Comparison of ENCODE assay signal across 8 mouse cellular contexts in the genomic region with DNA sequence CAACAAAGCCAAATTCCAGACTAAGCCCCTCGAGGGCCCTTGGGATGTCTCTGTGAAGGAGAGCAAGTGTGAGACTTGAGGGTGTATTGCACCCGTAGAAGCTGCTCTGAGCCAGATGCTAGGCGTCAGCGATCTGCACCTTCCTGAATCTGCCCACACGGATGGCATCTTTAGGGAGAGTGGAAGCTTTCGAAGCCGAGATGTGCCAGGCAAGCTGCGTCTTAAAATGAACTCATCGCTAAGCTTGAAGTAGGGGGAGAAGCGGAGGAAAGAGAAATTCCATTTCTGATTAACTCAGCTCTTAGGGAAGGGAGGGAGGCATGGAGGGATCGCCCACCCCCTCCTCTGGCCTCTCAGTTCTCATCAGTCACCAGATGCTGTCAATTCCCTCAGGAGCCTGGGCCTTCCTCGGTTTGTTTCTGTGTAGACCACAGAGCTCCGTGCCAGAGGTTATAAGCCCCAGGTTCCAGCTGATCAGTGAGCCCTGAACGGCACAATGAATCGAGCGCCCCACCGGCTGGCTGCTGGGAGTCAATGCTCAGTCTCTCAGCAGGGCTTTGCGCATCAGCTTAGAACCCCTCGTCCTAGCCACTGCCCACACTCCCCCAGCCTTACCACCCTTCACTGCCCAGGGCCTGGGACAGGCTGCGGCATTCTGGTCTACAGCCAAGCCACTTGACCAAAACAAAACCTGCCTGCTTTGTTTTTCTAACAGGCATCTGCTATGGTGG.
DNase-seq lines count a peak whose midpoint lies in the region; ATAC-seq and TF ChIP-seq lines count a peak whose summit lies in the region.

No protein-coding gene starts in this region.

- 0 out of 2 replicates have a peak, but pooled peaks have one; percentile 23 for ATAC-seq in intestine, embryonic 16.5 days
- ATAC-seq in neural tube, embryonic 12.5 days (ENCODE audit: low FRiP score, low read depth) = peak; percentile 79
- ATAC-seq in megakaryocyte-erythroid progenitor cell, adult 5-6 weeks (replicated peaks; ENCODE audit: low FRiP score, low TSS enrichment, poor library complexity, severe bottlenecking) = no peak

- no peak for TF ChIP-seq CTCF in CH12.LX (conservative IDR thresholded peaks at IDR 0.05 in 1 of 2, IDR thresholded peaks at IDR 0.05 in 1 of 2; ENCODE audit: low read depth in 2 of 2, low read length in 2 of 2)
- TF ChIP-seq CTCF in cerebellum, adult 2 months (IDR thresholded peaks at IDR 0.05; ENCODE audit: borderline replicate concordance, insufficient read depth, low read depth, low read length) = no peak

- no peaks in the 10 kb centered on the region for H3K36me3 ChIP-seq in CH12.LX (replicated peaks in 1 of 2; ENCODE audit: control insufficient read depth in 1 of 2, insufficient read depth in 1 of 2, low read length in 1 of 2)
- no peaks in the 10 kb centered on the region for H3K36me3 ChIP-seq in intestine, embryonic 16.5 days (ENCODE audit: control insufficient read depth, insufficient read depth, low read length)
- no peaks in the 10 kb centered on the region for H3K36me3 ChIP-seq in neural tube, embryonic 12.5 days

- no peak overlapping the region for H3K4me3 ChIP-seq in CH12.LX (replicated peaks in 1 of 3; ENCODE audit: low read depth in 2 of 3, low read length in 2 of 3, poor library complexity in 1 of 3)
- peak overlapping the region; percentile 47 for H3K4me3 ChIP-seq in cerebellum, adult 2 months (replicated peaks; ENCODE audit: insufficient read depth, low read depth, low read length)
- no peak overlapping the region for H3K4me3 ChIP-seq in intestine, embryonic 16.5 days (ENCODE audit: low read length)
- H3K4me3 ChIP-seq in neural tube, embryonic 12.5 days = no peak overlapping the region

- H3K27ac ChIP-seq in CH12.LX (ENCODE audit: insufficient read depth, low read depth) = no peak overlapping the region
- no peak overlapping the region for H3K27ac ChIP-seq in cerebellum, adult 2 months (ENCODE audit: insufficient read depth, low read length)
- H3K27ac ChIP-seq in intestine, embryonic 16.5 days (ENCODE audit: low read length) = no peak overlapping the region
- H3K27ac ChIP-seq in neural tube, embryonic 12.5 days = peak overlapping the region; percentile 15; the same call in 1 of the 2 replicates

- intact Hi-C loops in left cerebral cortex, postnatal 25 days (cut with DNase I) = loop anchor here (2.0 kb wide), 1 partner anchor 40 kb away; no protein-coding TSS in a partner anchor

- TF ChIP-seq POLR2A in CH12.LX (IDR thresholded peaks at IDR 0.05; ENCODE audit: low read depth, low read length) = no peak
- TF ChIP-seq POLR2A in cerebellum, adult 2 months (IDR thresholded peaks at IDR 0.05; ENCODE audit: borderline replicate concordance, insufficient read depth, low read length) = no peak

- no peak for TF ChIP-seq EP300 in CH12.LX (IDR thresholded peaks at IDR 0.05; ENCODE audit: low read length)

- H3K27me3 ChIP-seq in CH12.LX (replicated peaks) = peaks cover 49% of the 10 kb centered on the region
- no peaks in the 10 kb centered on the region for H3K27me3 ChIP-seq in cerebellum, adult 2 months (ENCODE audit: control insufficient read depth, insufficient read depth, low read length)
- H3K27me3 ChIP-seq in intestine, embryonic 16.5 days (replicated peaks; ENCODE audit: control insufficient read depth, insufficient read depth, low read length) = no peaks in the 10 kb centered on the region
- 0 out of 2 replicates have a peak, but pooled peaks cover 9% of the 10 kb centered on the region for H3K27me3 ChIP-seq in neural tube, embryonic 12.5 days (replicated peaks)

- 5% methylated on average over 20 of the region's 20 CpGs for WGBS in cerebellum, adult 2 months
- 22% methylated on average over 20 of the region's 20 CpGs for WGBS in intestine, embryonic 16.5 days
- 26% methylated on average over 20 of the region's 20 CpGs for WGBS in neural tube, embryonic 12.5 days

- H3K4me2 ChIP-seq in CH12.LX (ENCODE audit: insufficient read depth, low read depth, poor library complexity, severe bottlenecking) = no peak overlapping the region
- 0 out of 2 replicates have a peak overlapping the region, but pooled peaks have one; percentile 8 for H3K4me2 ChIP-seq in intestine, embryonic 16.5 days (ENCODE audit: low read depth, low read length)
- H3K4me2 ChIP-seq in neural tube, embryonic 12.5 days (replicated peaks) = peak overlapping the region; percentile 38

- TF ChIP-seq RAD21 in CH12.LX (IDR thresholded peaks at IDR 0.05; ENCODE audit: low read depth, low read length) = no peak; the same call in none of the 2 replicates

- no peaks in the 10 kb centered on the region for H3K9me3 ChIP-seq in CH12.LX (replicated peaks; ENCODE audit: low read length)
- no peaks in the 10 kb centered on the region for H3K9me3 ChIP-seq in intestine, embryonic 16.5 days (ENCODE audit: control insufficient read depth, low read length)
- no peaks in the 10 kb centered on the region for H3K9me3 ChIP-seq in neural tube, embryonic 12.5 days

- DNase-seq in CH12.LX (ENCODE audit: extremely low read depth) = no peak
- DNase-seq in cerebellum, adult 2 months = peak; percentile 36 to 46
- peak; percentile 38 to 47 for DNase-seq in frontal cortex, postnatal 10 days (ENCODE audit: low spot score in 2 of 2)
- peak; percentile 64 to 94 for DNase-seq in left cerebral cortex, postnatal 25 days (ENCODE audit: low spot score in 2 of 2)
- no peak for DNase-seq in adrenal gland, adult 2 months

- no peaks in the 10 kb centered on the region for H3K79me2 ChIP-seq in CH12.LX (replicated peaks; ENCODE audit: control insufficient read depth, extremely low read depth, insufficient read depth, poor library complexity, severe bottlenecking)

- dilution Hi-C loops in CH12.LX (cut with MboI; ENCODE audit: extremely low pct_ligation_motif_present, extremely low pct_unique_long_range_greater_than_20kb, low sequenced_read_pairs) = no loop called here

- in situ Hi-C loops in CH12.LX (cut with MboI; ENCODE audit: low pct_ligation_motif_present, low pct_unique_long_range_greater_than_20kb, low sequenced_read_pairs) = no loop called here

- H3K9ac ChIP-seq in CH12.LX (ENCODE audit: insufficient read depth, low read depth) = no peak overlapping the region
- no peak overlapping the region for H3K9ac ChIP-seq in intestine, embryonic 16.5 days (ENCODE audit: low read depth, low read length)
- peak overlapping the region; percentile 35; the same call in 1 of the 2 replicates for H3K9ac ChIP-seq in neural tube, embryonic 12.5 days

- H3K4me1 ChIP-seq in CH12.LX (ENCODE audit: control insufficient read depth in 1 of 2, insufficient read depth in 2 of 2) = peaks cover 0 to 14% of the 10 kb centered on the region in 2 experiments; a peak in 2 of 4 replicates
- 0 out of 2 replicates have a peak, but pooled peaks cover 4% of the 10 kb centered on the region for H3K4me1 ChIP-seq in cerebellum, adult 2 months (ENCODE audit: control insufficient read depth, insufficient read depth, low read length)
- H3K4me1 ChIP-seq in intestine, embryonic 16.5 days (ENCODE audit: control insufficient read depth, insufficient read depth, low read length) = peaks cover 15% of the 10 kb centered on the region
- peaks cover 19% of the 10 kb centered on the region for H3K4me1 ChIP-seq in neural tube, embryonic 12.5 days

TF ChIP-seq in CH12.LX, 34 proteins besides CTCF, POLR2A, EP300 and RAD21:
- TF ChIP-seq ZC3H11A (IDR thresholded peaks at IDR 0.05; ENCODE audit: low read depth, low read length) (no peak), MAFK (IDR thresholded peaks at IDR 0.05; ENCODE audit: insufficient replicate concordance, low read length) (no peak), IRF4 (IDR thresholded peaks at IDR 0.05; ENCODE audit: low read depth, low read length) (no peak), NRF1 (IDR thresholded peaks at IDR 0.05; ENCODE audit: low read depth, low read length) (no peak), SMC3 (IDR thresholded peaks at IDR 0.05; ENCODE audit: low read depth, low read length) (peak; percentile 15; the same call in 1 of the 2 replicates)

Comparison
In these comparisons a context has a peak if more than half of its experiments do, and no peak if none do; other contexts are left out.
1. DNase-seq: peak in cerebellum, adult 2 months (2 of 2), frontal cortex, postnatal 10 days (2 of 2) and left cerebral cortex, postnatal 25 days (2 of 2); none in CH12.LX (single experiment) and adrenal gland, adult 2 months (single experiment).